Mouse (Mus musculus): ENCODE data around the gene Nrp2.

The Nrp2 gene

DNA sequence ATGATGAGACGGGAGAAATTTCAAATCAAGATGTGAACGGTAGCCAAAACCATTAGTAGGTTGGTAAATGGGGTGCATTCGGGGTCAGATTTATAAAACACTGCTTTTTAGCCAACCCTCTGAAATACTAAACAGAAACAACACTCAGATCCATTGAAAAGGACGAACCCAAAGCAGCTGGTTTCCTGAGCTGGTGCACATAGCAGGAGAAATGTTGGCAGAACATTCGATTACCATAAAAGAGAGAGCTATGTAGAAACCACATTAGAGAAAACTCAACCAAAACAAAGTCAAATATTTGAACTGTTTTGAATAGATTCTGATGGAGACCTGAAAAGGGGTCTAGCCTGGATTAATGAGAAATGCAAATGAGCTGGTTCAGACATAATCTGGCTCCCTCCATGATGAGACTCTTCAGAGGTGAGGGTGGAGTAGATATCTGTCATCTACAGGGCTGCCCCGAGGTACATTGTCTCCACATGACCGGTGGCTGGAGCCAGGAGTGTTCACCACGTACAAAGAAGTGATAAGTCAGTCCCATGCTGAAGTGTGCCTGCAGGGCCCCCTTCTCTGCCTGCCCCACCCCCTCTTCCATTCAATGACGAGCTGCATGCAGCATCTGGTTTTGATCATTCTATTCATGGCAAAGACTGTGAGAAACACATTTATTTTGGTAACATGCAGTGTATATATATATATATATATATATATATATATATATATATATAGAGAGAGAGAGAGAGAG lies 156.6 kb downstream of the Nrp2 start:
- no peak for DNase-seq (ENCODE audit: low read depth, low spot score)

GRCm38 (mm10) chr1:62860327-62860726 lies 157.2 kb downstream of the Nrp2 start:
- no peak for DNase-seq (ENCODE audit: low read depth, low spot score)

DNA sequence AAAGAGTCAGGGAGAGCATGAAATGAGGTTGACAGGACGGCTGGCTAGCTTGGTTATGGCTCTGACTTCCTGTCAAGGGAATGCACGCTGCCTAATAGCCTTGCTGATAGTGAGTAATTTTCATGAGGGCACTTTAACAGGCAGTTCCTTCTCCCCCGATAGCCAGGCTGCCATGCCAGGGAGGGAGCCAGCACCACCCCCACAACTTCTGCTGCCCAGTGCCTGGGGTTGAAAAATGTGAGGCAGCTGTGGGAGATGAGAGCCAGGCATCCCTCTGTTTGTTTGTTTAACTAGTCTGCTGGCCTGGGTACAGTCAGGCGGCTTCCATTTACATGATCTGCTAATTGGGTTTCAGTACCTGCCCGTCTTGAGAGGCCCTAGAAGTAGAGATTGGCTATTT lies 157.7 kb downstream of the Nrp2 start:
- DNase-seq (ENCODE audit: low read depth, low spot score), result no peak

All from embryo, embryonic 11.5 days (tissue).